Mouse (Mus musculus): Measurements from ENCODE around the gene G3bp2. TPM values are rescaled to one million over a fixed set of nuclear protein-coding genes. Genes with fewer than 3 reads are reported as not detected.

G3bp2 gene
- 29.8 and 37.2 TPM in 2 replicates for polyA plus RNA-seq (2012; rRNA removed; ENCODE audit: low replicate concordance)

GRCm38 (mm10) chr5:92083417-92084038 lies at the start of gene G3bp2:
TSS of gene G3bp2 (minus strand) at chr5:92083719.

GRCm38 (mm10) chr5:92043783-92044182 lies 39.7 kb downstream of the G3bp2 start, which contains the start of gene Cdkl2:
TSS of gene Cdkl2 (minus strand) at chr5:92043883.

Other genes with a start within 250 kb of the G3bp2 start
- 23.8 and 31.7 TPM in 2 replicates for gene Rchy1, start 120.7 kb downstream of the G3bp2 start, polyA plus RNA-seq (2012; rRNA removed; ENCODE audit: low replicate concordance)
- gene Odaph, start 96.2 kb downstream of the G3bp2 start, polyA plus RNA-seq (2012; rRNA removed; ENCODE audit: low replicate concordance) = not detected in 2 replicates
- gene Cdkl2, start 39.8 kb downstream of the G3bp2 start, polyA plus RNA-seq (2012; rRNA removed; ENCODE audit: low replicate concordance) = 2.2 and 3.9 TPM in 2 replicates
- 37.3 and 39.9 TPM in 2 replicates for gene Uso1, start 54.2 kb upstream of the G3bp2 start, polyA plus RNA-seq (2012; rRNA removed; ENCODE audit: low replicate concordance)
- not detected in 2 replicates for gene U90926, start 131.7 kb upstream of the G3bp2 start, polyA plus RNA-seq (2012; rRNA removed; ENCODE audit: low replicate concordance)
- 1.3 TPM in 2 replicates for gene Ppef2, start 172.6 kb upstream of the G3bp2 start, polyA plus RNA-seq (2012; rRNA removed; ENCODE audit: low replicate concordance)
- 83.2 and 135 TPM in 2 replicates for gene Naaa, start 194.5 kb upstream of the G3bp2 start, polyA plus RNA-seq (2012; rRNA removed; ENCODE audit: low replicate concordance)
- gene Sdad1, start 226.8 kb upstream of the G3bp2 start, polyA plus RNA-seq (2012; rRNA removed; ENCODE audit: low replicate concordance) = 6.8 and 20.1 TPM in 2 replicates
- gene Cxcl9, start 244.4 kb upstream of the G3bp2 start, polyA plus RNA-seq (2012; rRNA removed; ENCODE audit: low replicate concordance) = 53.5 and 114 TPM in 2 replicates
- 70.1 and 260 TPM in 2 replicates for gene Art3, start 248.1 kb upstream of the G3bp2 start, polyA plus RNA-seq (2012; rRNA removed; ENCODE audit: low replicate concordance)

Measured in subcutaneous adipose tissue, adult 2 months (tissue).